Mouse (Mus musculus): ENCODE data around the gene Pex26.

The Pex26 gene

DNA sequence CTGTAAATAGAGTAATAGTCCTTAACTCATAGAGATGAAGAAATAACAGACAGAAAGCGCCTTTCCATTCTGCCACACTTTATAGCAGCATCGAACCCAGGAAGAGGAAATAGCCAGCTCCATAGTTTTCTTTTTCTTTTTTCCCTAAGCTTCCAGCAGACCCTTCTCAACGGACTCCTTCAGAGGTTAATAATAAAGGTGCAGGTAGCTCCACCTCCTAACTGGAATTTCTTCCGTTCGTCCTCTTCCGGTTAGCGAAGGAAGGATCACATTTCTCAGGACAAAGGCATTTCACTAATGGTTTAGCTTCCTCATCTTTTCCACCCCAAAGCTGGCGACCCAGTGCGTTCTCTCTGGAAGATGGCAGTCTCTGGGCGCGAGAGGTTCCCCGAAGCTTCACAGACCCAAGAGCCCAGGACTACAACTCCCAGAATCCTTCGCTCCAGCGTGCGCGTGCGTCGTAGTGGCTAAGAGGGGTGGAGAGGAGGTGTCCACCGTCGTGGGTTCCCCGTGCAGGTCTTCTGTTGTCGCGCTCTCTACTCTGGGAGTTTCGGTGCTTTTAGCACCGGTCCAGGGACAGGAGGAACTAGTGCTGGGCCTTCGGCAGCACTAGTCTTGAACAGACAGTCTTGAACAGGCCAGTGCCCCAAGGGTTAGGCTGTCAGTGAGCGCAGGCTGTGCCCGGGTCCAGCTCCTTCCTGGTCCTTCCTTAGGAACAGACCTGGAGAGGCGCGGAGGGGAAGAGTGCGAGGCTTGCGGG lies at the start of gene Pex26:
TSS of gene Pex26 (plus strand) at position 254 of the 760 bp plus-strand sequence.
- in situ Hi-C loops (cut with MboI, MseI): loop anchor here in 1 of 2 experiments (10.0 kb wide), 1 partner anchor 351 kb away; no protein-coding TSS in a partner anchor

DNA sequence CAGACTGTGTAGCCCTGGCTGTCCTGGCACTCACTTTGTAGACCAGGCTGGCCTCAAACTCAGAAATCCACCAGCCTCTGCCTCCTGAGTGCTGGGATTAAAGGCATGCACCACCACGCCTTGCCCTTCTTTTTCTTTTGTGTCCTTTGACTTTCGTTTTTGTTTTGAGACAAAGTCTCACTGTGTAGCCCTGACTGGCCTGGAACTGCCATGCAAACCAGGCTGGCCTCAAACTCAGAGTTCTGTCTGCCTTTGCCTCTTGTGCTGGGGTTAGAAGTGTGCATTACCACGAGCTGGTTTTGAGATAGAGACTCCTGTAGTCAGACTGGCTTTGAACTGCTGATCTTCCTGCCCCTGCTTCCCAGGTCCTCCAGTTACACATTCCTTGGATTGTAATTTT lies 49.2 kb upstream of the Pex26 start:
- in situ Hi-C loops (cut with MboI, MseI): no loop called here

DNA sequence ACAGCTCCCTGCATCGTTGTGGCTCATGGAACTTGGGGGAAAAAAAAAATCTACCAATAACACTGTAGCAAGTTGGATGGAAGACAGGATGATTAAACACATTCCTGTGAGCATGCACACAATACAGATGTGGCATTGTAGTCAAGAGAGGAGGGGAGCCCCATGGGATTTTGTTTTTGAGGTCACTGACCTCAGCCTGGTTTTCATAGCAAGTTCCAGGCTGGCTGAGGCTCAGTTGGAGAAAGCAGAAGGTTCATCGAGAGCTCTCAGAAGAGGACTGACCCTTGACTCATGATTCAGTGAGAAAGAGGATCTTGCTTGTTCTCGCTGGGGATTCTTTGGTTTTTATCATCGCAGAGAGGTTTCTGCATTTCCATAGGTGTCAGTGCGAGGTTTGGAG lies 48.6 kb upstream of the Pex26 start:
- in situ Hi-C loops (cut with MboI, MseI): loop anchor here in 1 of 2 experiments (5.0 kb wide), 1 partner anchor 37 kb away; no protein-coding TSS in a partner anchor

DNA sequence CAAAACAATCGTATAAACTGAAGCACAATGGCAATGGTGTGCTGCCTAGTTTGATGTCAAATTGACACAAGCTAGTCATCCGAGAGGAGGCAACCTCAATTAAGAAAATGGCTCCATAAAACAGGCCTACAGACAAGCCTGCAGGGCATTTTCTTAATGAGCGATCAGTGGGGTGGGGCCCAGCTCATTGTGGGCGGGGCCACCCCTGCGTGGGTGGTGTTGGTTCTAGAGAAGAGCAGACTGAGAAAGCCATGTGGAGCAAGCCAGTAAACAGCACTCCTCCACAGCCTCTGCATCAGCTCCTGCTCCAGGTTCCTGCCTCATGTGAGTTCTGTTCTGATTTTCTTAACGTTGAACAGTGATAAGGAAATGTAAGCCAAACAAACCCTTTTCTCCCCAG lies 46.2 kb upstream of the Pex26 start:
- in situ Hi-C loops (cut with MboI, MseI): loop anchor here in 1 of 2 experiments (5.0 kb wide), 1 partner anchor 35 kb away; no protein-coding TSS in a partner anchor

DNA sequence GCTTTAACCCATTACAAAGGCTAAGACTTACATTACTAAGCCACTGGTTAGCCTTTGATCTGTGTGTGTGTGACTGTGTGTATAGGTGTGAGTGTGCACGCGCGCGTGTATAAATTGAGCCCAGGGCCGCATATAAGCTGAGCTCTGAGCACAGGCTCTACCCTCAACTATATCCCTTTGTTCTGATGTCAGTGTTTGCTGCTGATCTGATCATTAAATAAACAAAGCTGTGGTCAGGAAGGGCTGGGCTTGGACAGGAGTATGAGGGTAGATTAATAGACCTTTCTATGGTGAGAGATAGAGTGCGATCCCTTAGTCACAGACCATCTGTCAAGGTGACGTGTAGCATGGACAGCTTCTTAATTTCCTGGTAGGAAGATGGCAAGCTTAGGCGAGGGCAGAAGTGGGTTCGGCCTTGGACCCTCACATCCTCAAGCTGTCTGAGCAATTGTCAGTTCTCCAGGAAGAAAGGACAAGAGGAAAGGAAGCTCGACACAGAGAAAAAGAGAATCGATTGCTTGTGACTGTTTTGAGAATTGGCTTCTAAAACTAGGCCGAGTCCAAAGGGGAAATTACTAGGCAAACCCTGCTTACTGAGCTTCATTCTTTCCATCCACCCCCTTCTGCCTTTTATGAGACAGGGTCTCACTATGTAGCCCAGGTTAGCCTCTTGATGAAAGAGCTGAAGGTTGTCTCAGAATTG lies 45.0 kb upstream of the Pex26 start:
- in situ Hi-C loops (cut with MboI, MseI): loop anchor here in 1 of 2 experiments (5.0 kb wide), 1 partner anchor 34 kb away; no protein-coding TSS in a partner anchor

DNA sequence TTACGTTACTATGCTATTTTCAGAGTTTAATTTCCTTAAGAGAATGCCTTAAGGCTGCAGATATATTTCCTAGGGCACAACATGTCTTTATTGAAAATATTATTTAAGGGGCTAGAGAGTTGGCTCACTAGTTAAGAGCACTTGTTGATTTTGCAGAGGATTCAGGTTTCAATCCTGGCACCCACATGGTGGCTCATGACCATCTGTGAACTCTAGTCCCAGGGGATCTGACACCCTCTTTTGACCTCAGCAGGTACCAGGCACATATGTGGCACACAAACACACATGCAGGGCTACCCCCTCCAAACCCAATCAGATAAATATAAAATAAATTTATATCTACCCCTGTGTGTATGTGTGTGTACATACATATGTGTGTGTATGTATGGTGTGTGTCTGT lies 44.2 kb upstream of the Pex26 start:
- in situ Hi-C loops (cut with MboI, MseI): loop anchor here in 1 of 2 experiments (5.0 kb wide), 1 partner anchor 33 kb away; no protein-coding TSS in a partner anchor

DNA sequence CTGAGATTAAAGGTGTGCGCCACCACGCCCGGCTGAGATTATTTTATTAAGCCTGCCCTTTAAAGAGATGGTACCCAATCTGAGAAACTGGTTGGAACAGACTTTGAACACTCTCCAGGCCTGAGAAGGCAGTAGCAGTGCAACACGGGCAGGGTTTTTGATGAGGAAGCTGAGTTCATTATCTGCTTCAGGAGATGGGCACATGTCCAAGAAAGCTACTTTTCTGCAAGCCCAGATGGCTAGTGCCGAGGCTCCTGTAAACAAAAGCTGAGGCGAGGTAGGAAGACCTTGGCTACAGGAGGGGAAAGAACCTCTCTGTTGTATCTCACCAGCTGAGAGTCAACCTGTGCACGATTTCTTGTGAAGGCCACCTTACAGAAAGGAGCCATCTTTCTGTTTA lies 41.2 kb upstream of the Pex26 start:
- in situ Hi-C loops (cut with MboI, MseI): no loop called here

DNA sequence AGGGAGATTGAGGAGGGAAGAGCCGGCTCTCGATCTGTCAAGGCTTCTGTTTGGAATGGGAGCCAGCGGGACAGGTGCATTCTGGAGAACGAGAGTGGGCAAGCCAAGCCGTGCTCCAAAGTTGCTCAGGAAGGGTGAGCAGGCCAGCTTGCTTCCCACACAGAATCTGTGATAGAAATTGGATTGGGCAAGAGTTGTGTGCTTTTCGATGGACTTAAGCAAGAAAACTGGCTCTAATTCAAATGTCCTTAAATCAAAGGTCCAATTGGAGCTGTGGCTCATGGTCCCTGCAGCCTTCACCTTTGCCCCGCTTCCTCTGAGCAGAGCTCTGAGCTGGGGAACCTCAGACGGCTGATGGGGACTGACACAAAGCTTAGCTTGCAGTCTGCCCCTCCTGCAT lies 40.0 kb upstream of the Pex26 start:
- in situ Hi-C loops (cut with MboI, MseI): no loop called here

DNA sequence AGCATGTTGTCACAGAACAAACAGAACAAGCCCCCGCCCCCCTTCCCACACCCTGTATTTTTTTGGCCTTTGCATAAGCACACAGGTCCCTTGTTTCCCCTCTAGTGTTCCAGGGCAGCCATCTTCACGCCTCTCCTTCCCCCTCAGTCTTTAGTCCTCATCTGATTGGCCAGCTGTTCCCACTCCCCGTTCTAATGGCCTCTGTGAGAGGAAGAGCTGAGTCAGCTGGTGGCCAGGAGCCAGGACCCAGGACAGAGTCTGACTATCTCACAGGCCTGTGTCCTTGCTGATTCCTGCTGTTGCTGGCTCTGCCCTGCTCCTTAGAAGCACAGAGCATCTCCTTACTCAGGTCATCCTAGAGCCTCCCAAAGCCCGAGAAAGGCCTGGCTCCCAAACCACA lies 39.4 kb upstream of the Pex26 start:
- in situ Hi-C loops (cut with MboI, MseI): no loop called here

DNA sequence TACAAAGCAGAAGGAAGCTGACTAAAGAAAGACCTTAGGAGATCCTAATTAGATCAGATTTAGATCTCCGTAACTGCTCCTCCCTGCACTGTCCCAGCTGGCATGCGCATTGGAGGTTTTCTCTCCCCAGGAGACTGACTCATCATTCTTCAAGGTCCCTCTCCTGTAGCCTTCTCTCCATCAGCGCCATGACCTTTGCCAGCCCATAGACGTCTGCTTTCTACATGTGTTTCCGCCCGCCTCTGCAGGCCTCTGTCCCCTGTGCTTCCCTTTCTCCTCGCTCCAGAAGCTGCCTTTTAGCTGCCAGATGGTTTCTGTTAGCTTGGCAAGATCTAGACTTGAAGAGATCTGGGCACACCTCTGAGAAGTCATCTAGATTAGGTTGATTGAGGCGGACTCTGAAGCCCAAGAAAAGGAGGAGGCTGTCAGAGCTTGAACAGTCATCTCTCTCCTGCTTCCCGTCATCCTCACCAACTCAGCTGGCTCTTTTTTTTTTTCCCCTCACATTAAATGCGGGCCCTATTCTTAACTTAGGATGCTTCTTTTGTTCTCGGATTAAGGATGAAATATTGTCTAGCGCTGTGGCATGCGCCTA lies 38.4 kb upstream of the Pex26 start:
- in situ Hi-C loops (cut with MboI, MseI): no loop called here

DNA sequence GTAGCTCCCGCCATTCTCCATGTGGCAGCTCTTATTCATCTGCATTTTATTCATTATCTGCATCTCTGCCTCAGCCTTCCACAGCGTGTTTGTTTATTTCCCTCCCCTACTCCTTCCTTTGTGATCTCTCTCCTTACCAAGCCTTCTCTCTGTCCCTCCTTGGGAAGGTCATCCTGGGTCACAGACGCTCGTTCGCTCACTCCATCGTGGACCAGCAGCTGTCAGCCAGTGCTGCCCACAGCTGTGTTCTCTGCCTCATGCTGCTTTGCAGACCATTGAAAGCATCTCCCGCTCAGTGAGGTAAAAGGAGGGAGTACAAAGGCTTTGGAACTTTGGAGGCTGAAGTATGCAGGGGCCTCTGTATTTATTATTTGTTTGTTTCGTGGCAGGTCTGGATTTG lies 37.6 kb upstream of the Pex26 start:
- in situ Hi-C loops (cut with MboI, MseI): no loop called here

DNA sequence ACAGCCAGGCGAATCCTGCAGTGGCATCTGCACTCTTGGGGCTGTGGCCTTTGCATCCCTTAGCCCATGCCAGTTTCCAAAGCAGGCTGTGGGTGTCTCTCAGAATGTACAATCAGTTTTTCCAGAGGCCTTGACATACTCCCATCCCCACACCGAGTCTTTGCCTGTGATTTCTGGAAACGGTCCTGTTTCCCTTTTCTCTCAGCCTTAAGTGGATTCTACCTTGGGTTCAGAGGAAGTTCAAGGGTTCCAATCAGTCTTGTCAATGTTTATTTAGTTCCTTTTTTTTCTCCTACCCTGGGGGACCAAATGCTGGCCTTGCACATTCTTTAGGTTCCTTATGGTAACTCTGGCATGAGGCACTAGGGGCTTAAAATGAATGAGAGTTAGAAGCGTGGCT lies 36.7 kb upstream of the Pex26 start:
- in situ Hi-C loops (cut with MboI, MseI): no loop called here

DNA sequence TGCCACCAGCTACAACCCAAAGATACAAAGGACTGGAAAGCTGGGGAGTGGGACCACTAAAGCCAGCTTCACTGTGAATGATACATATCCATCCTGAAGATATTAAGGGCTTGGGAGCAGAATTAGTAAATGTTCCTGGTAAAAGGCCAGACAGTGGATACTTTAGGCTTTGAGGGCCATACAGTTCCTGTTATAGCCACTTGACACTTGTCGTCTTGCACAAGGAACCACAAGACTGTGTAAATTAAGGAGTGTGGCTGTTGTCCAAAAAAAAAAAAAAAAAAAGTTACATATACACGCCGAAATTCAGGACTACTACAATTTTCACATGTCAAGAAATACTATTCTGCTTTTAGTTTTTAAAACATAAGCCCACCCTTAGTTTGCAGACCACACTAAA lies 35.1 kb upstream of the Pex26 start:
- in situ Hi-C loops (cut with MboI, MseI): no loop called here

DNA sequence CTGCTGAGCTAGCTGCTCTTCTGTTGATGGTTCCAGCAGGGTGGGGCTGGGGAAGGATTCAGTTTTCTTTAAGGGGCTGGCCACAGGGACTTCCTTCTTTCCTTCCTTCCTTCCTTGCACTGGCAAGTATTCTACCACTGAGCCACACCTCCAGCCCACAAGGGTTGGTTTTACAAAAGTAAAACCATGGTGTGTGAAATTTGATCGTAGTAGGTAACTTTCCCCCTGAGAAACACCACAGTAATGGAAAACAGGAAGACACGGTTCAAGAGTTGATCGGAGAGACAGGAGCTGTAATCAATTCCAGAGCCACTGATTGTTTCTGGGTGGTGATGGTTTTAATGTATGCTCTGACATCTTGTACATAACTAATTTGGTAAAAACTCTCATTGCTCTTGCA lies 34.0 kb upstream of the Pex26 start:
- in situ Hi-C loops (cut with MboI, MseI): no loop called here

DNA sequence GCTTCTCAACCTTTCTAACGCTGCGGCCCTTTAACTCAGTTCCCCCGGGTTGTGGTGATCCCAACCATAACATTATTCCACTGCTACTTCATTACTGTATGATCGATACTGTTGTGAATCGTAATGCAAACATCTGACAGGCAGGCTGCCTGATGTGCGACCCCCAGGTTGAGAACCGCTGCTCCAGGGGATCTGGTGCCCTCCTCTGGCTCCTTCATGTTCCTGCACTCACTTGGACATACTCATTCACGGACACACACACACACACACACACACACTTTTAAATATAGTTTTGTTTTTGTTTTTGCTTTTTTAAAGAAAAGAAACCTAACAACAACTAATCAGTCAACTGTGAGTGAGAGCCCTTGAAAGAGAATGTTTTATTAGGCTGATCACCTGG lies 33.3 kb upstream of the Pex26 start:
- in situ Hi-C loops (cut with MboI, MseI): no loop called here

DNA sequence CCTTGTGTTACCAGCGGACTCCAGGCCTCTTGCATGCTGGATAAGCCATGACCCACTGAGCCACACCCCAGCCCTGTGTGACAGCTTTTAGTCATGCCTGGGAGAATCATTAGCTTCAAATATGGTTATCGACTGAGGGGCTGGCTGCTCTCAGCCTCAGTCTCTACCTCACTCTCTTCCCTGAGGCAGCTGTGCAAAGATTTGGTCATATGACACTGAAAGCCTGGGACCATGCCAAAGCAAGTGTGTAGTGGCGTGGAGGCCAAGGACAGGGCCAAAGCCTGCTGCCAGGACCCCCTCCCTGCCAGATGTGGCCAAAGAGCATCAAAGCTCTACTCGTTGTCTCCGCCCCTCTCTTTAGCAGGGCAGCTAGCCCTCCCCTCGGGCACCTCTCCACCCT lies 31.7 kb upstream of the Pex26 start:
- in situ Hi-C loops (cut with MboI, MseI): no loop called here

DNA sequence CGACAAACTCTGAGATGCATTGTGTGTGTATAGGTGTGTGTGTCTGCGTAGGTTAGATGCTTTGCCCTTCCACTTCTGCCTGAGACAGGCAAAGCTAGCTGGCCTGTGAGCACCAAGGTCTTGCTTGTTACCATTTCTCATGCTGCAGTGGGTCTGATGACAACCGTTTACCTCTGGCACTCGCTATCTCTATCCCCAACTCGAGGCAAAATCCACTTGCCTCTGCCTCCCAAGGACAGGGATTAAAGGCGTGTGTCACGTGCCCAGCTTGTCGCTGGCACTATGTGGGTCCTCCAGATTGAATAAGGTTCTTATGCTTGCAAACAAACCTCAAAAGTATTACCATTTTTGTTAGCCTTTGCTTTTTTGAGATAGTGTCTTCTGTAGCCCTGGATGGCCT lies 30.3 kb upstream of the Pex26 start:
- in situ Hi-C loops (cut with MboI, MseI): no loop called here

DNA sequence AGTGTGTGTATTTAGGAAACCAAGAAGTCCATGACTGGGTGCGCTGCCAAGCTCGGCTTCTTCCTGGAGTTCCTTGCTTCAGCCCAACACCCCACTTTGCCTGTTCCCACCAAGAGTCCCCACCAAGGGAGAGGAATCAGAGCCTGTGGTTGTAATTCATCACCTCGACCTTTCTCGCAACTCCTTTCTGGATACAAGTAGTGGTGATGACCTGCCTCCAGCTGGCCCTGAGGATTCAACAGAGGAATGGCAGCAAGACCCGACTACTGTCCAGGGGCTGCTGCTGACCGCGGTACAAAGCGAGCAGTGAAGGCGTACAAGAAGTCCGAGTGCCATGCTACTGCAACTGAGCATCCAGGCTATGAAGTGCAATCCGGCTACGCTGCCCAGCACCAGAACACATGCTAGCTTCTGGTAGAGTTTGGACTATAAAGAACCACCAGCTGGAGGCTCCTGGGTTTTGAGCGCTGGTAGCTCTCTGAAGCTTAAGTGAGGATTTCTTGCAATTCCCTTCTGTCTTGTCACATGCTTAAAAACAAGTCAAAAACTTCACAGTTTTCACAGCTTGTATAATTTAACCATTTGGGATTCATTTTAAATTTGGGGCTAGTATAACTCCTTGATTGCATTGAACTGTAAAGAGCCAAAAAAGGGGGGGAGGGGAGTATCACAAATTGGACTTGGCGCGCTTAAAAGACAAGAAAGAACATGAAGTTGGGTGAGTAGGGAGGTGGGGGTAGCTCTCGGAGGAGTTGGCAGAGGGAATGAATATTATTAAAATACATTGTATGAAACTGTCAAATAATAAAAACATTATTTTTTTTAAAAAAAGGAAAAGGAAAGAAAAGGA lies 28.8 kb upstream of the Pex26 start:
- in situ Hi-C loops (cut with MboI, MseI): no loop called here

DNA sequence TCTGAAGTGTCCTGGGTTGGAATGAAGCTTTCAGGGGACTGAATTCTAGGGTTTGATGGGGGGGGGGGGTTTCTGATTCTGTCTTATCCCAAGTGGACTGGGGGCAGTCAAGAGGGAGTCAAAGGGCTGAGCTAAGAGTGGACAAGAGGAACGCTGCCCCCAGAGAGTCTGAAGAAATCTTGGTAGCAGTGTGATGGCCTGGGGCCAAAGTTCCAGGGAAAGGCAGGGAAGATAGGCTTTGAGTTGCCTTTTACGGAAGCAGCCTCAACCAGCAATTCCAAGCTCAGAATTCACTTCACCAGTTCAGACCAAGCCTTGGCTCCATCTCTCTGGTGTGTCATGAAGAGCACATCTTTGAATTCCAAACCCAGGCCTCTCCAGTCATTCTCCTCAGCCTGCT lies 27.4 kb upstream of the Pex26 start:
- in situ Hi-C loops (cut with MboI, MseI): no loop called here

DNA sequence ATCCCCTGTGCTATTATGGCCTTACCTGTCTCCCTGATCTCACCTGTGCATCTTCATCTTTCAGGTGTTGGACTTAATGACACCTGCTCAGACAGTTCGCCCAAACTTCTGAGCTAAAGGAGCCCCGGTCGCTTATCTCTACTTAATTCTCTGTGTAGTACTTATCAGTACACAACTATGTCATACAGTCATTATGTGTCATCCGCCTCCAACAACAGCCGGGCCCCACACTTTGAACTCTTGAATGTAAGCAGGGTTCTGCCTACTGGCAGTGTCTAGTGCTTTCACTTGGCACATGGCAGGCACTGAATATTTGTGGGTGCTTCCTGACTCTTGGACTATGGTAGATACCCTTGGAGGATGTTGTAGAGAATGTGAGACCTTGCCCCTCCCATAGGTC lies 23.9 kb upstream of the Pex26 start:
- in situ Hi-C loops (cut with MboI, MseI): no loop called here

DNA sequence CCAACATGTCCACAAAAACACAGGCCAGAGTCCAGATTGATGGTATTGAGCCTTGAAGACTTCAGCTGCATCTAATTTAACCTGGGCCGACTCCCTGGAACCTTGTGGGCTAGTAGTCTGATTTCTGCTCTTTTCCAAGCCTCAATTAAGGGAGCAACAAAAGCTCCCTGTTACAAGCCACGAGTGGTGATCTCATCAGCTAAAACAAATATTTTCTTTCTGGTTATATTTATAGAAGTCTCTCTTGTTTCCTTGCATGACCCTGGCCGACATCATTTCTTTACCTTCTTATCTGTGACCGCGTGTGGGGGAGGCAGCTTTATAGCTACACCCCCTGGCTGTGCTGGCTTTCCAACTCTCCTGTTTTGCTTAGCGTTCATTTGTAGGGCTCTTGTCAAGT lies 23.3 kb upstream of the Pex26 start:
- in situ Hi-C loops (cut with MboI, MseI): no loop called here

DNA sequence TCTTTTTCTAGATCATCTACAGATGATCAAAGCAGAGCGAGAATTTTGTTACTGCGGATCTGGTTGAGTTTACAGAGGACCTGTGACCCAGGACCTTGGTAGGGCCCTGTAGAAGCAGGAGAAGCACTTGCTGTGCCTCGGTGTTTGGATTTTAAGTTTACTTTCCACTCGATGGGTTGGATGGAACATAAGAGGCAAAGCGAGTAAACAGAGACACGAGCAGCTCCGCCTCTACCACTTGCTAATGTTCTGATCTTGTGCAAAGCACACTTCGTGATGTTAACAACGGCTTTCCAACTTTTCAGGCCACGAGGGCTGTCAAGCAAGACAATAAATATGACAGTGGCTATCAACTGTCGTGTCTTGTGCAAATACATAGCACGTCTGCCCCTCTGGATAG lies 20.9 kb upstream of the Pex26 start:
- in situ Hi-C loops (cut with MboI, MseI): no loop called here
